Mouse (Mus musculus) E14TG2a.4 (cell line): ENCODE measurements at regions not wholly inside any gene's neighbourhood (a gene's known extent, or its start where the extent isn't known, plus 50 kb on each side); places are given as distances from the start of the nearest gene placed in this dataset.
A peak's percentile ranks its signal among the peaks of the same experiment; 100 is the strongest.

Source experiments
- H3K27me3 ChIP-seq: 2 replicates; pipeline ENCODE4 v1.6.1; 2014; ENCODE audit warnings: low read length, control low read depth; ENCODE audit not compliant: insufficient read depth
- H3K36me3 ChIP-seq: 2 replicates; pipeline ENCODE4 v1.6.1; 2014; ENCODE audit warnings: low read length, control low read depth; ENCODE audit not compliant: insufficient read depth
- H3K4me1 ChIP-seq: replicated peaks from 2 replicates; pipeline ENCODE4 v1.6.1; 2014; ENCODE audit warnings: low read depth, low read length, control low read depth
- H3K4me3 ChIP-seq: replicated peaks from 2 replicates; pipeline ENCODE4 v1.5.1; 2014; ENCODE audit warnings: mild to moderate bottlenecking, low read length
- H3K9me3 ChIP-seq: 2 replicates; pipeline ENCODE4 v1.6.1; 2014; ENCODE audit warnings: low read length, control low read depth
- CTCF ChIP-seq: conservative IDR thresholded peaks from 2 replicates; pipeline ENCODE4 v1.5.1; 2014; ENCODE audit warnings: low read length
- NANOG ChIP-seq: IDR thresholded peaks from 2 replicates; pipeline ENCODE4 v1.6.1; 2014; ENCODE audit warnings: borderline replicate concordance, low read length, mixed read lengths
- POU5F1 ChIP-seq: IDR thresholded peaks from 2 replicates; pipeline ENCODE4 v1.6.1; 2014; ENCODE audit warnings: low read length, borderline replicate concordance

DNA sequence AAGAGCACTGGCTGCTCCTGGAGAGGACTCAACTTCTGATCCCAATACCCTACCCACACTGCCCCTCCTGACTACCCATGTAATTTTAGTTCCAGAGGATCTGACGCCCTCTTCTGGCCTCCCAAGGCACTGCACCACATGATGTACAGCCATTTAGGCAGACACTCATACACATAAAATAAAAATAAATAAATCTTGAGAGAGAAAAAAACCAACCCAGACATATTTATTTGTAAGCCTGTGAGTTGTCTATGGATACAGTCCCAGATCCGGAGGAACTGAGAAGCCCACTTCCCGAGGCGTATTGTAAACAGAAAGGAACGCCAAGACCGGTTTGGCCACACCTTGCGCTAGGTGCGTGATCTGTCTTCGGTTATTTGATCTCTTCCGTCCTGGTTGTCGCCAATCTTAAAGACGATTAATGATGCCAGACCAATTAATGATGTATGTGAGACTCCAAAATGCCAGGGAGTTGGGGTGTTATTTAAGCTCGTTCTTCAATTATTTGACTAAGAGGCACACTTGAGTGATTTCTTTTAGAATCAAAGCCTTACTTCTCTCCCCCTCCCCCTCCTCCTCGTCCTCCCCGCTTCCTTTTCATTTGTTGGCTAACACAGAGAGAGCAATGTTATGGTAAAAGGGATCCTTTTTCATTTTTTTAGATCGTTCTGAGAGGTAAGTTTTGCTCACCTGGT, 118.7 kb upstream of the Zfp217 start:
- peaks cover 3% of the 10 kb centered on the region for H3K9me3 ChIP-seq
- no peaks in the 10 kb centered on the region for H3K27me3 ChIP-seq
- no peaks in the 10 kb centered on the region for H3K36me3 ChIP-seq
- TF ChIP-seq NANOG (no peak), POU5F1 (no peak), CTCF (peak; percentile 89)
- H3K4me3 ChIP-seq: peak overlapping the region; percentile 59
- H3K4me1 ChIP-seq: peaks cover 43% of the 10 kb centered on the region

DNA sequence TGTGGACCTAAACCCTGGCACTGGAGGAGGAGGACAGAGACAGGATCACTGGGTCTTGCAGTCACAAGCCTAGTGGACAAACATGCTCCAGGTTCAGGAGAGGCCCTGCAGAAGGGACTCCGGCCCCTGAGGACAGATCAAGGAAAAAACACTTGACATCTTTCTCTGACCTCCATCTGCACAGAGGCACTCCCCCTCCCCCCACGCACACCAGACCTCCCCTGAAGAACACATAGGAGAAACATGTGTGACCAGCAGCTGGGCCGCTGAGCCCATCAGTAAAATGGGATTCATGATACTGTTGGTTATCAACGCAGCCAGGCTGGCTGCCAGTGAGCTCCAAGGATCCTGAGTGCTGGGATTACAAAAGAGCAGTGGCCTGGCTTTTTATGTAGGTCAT, 115.7 kb upstream of the Zfp217 start:
- Histone ChIP-seq H3K4me1 (peaks cover 60% of the 10 kb centered on the region), H3K27me3 (no peaks in the 10 kb centered on the region), H3K9me3 (no peaks in the 10 kb centered on the region), H3K36me3 (no peaks in the 10 kb centered on the region), H3K4me3 (no peak overlapping the region)
- TF ChIP-seq CTCF (no peak), NANOG (no peak), POU5F1 (no peak)

DNA sequence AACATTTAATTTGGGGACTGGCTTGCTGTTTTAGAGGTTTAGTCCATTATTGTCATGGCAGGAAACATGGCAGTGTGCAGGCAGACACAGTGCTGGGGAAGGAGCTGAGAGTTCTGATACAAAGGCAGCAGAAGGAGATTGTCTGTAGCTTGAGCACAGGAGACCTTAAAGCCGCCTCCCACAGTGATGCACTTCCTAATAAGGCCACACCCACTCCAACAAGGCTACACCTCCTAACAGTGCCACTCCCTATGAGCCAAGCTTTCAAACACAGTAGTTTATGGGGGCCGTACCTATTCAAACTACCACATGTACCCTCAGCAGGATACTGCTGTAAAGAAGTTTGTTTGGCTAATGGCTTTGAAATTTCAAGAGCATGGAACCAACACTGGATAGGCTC, 113.3 kb upstream of the Zfp217 start:
- TF ChIP-seq NANOG (no peak), POU5F1 (no peak)
- Histone ChIP-seq H3K4me1 (peaks cover 47% of the 10 kb centered on the region), H3K4me3 (no peak overlapping the region), H3K36me3 (no peaks in the 10 kb centered on the region), H3K9me3 (no peaks in the 10 kb centered on the region), H3K27me3 (no peaks in the 10 kb centered on the region)

DNA sequence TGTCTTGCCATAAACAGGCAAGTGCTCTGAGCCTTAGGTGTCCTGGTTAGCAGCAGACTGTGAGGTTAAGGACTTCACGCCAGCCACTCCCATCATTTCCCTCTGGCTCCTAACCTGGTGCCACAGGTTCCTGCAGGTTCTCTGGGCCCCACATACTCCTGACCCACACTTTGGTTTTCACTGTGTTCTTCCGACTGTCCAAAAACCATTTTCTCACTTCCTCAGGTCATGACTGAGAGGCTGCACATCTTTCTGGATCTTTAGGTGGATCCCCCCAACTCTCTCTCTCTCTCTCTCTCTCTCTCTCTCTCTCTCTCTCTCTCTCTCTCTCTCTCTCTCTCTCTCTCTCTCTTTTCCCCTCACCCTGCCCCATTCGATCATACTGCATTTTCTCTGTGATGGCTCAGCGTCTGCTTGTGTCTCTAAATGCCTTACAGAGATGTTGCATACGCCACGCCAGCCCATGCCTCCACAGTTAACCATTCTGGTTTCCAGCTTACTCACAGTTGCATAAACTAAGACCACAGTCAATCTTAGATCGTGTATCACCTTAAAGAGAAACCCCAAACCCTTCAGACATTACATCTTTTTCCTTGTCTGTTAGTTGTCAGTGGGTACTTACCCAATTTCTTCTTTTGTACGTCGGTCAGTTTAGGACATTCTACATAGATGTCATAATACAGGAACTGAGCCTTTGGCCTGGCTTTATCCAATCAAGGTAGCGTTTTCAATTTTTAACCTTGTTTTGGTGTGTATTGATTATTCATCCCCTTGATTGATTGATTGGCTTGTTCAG, 112.0 kb upstream of the Zfp217 start:
- no peaks in the 10 kb centered on the region for H3K36me3 ChIP-seq
- H3K27me3 ChIP-seq: no peaks in the 10 kb centered on the region
- peaks cover 42% of the 10 kb centered on the region for H3K4me1 ChIP-seq
- no peak overlapping the region for H3K4me3 ChIP-seq
- no peaks in the 10 kb centered on the region for H3K9me3 ChIP-seq
- TF ChIP-seq CTCF (no peak), POU5F1 (no peak), NANOG (no peak)

DNA sequence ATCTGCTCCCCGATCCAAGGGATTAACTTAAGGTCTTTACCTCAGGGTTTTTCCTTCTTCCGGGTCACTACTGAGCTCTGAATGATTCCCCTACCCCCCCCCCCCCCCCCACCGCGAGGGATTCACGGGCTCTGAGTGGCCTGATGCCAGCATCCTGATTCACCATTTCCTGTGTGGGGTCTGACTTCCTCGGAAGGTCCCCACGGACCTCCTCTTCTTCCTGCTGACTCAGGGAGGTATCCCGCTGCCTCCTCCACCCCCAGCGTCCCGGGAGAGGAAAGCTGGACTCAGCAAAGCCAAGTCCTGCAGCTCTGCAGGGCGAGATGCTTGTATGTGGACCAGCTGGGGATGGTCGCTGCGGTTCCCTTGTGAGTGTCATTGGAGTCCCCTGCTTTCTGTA, 110.5 kb upstream of the Zfp217 start:
- TF ChIP-seq NANOG (no peak), POU5F1 (no peak), CTCF (no peak)

DNA sequence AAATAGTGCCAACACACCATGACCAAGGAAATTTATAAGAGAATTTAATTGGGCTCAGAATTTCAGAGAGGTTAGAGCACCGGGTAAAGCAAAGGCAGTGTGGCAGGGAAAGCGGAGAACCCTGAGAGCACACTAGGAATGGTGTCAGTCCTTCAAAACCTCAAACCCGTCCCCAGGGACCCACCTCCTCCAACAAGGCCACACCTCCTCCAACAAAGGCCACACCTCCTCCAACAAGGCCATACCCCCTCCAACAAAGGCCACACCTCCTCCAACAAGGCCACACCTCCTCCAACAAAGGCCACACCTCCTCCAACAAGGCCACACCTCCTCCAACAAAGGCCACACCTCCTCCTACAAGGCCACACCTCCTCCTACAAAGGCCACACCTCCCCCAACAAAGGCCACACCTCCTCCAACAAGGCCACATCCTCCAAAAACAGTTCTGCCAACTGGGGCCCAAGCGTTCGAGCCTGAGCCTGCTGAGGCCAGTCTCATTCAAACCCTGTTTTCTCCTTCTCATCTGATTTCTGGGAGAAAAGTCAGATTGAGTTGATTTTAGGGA, 109.8 kb upstream of the Zfp217 start:
- Histone ChIP-seq H3K4me3 (peak overlapping the region; percentile 63), H3K4me1 (peaks cover 59% of the 10 kb centered on the region), H3K27me3 (no peaks in the 10 kb centered on the region), H3K9me3 (no peaks in the 10 kb centered on the region), H3K36me3 (no peaks in the 10 kb centered on the region)
- TF ChIP-seq NANOG: no peak
- no peak for TF ChIP-seq CTCF
- TF ChIP-seq POU5F1: no peak

More for the DNA sequence above, 110.5 kb upstream of the Zfp217 start:
- Histone ChIP-seq H3K36me3 (no peaks in the 10 kb centered on the region), H3K27me3 (no peaks in the 10 kb centered on the region), H3K4me1 (peaks cover 53% of the 10 kb centered on the region), H3K9me3 (no peaks in the 10 kb centered on the region), H3K4me3 (peak overlapping the region; percentile 63)

DNA sequence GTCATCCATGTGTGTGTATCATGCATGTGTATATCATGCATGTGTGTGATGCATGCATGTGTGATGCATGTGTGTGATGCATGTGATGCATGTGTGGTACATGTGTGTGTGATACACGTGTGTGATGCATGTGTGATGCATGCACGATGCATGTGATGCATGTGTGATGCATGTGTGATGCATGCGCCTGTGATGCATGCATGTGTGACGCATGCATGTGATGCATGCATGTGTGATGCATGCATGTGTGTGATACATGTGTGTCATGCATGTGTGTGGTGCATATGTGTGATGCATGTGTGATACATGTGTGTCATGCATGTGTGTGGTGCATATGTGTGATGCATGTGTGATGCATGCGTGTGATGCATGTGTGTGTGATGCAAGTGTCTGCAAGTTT, 108.1 kb upstream of the Zfp217 start:
- H3K36me3 ChIP-seq: no peaks in the 10 kb centered on the region
- peaks cover 61% of the 10 kb centered on the region for H3K4me1 ChIP-seq
- H3K4me3 ChIP-seq: no peak overlapping the region
- TF ChIP-seq NANOG: no peak
- TF ChIP-seq CTCF: no peak
- no peak for TF ChIP-seq POU5F1
- no peaks in the 10 kb centered on the region for H3K27me3 ChIP-seq
- no peaks in the 10 kb centered on the region for H3K9me3 ChIP-seq

DNA sequence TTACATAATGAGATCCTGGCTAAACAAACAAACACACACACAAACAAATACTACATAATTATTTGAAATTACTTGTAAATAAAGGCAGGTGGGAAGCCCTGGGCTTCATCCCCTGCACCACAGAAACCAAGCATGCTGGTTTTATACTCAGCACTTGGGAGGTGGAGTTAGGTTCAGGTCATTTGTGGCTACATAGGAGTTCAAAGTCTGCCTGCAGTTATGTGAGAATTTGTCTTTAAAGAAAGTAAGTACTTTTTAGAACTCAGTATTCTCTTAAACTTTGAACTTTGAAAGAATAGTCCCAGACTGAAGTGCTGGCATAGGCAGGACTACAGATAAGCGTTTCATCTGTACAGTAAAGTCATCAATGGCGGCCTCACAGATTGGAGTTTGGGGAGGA, 107.6 kb upstream of the Zfp217 start:
- Histone ChIP-seq H3K36me3 (no peaks in the 10 kb centered on the region), H3K4me3 (no peak overlapping the region), H3K4me1 (peaks cover 57% of the 10 kb centered on the region), H3K27me3 (no peaks in the 10 kb centered on the region), H3K9me3 (no peaks in the 10 kb centered on the region)
- TF ChIP-seq CTCF: no peak
- no peak for TF ChIP-seq POU5F1
- no peak for TF ChIP-seq NANOG
